Mouse (Mus musculus) neutrophil, adult 83 days (primary cell): Measurements from ENCODE around the gene Stat5a. TPM values are rescaled to one million over a fixed set of nuclear protein-coding genes. Genes with fewer than 3 reads are reported as not detected.

ENCODE experiments used
- total RNA-seq, 2 experiments: library from RNA; stranded (reverse); gene quantifications; one replicate each; pipeline ENCODE4 v1.2.4; 2023

Gene Stat5a
- 10 to 100 TPM; 30.3 to 36.4 TPM for total RNA-seq

DNA sequence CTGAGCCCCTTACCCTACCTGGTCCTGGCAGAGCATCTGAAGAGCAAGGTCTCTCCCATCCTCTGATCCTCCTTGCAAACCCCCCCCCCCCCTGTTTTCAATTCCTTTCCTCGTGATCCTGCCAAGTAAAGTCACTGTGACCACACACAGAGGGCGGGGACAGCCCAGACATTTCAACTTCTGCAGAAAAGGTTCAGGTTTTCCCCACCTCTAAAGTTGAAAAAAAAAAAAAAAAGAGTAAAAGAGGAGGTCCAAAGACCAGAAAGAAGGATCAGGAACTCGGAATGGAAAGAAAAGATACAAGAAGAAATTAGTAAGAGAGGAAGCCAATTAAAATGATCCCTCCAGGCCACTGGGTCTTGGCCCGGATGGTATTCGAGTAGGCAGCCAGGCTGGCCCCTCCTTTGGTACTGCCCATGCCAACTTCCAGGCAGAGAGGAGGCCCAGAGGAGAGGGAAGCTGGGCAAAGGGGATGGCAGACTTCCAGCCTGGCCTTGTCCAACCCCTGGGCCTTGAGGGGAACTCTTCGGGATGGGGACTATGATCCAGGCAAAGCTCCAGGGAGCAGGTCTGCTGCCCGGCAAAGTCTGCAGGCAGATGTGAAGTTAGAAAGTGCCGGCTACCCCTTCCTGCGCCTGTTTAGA is at the start of gene Stat5a:
Gene Stat5a (plus strand): TSS at position 417 of the 644 bp plus-strand sequence.

DNA sequence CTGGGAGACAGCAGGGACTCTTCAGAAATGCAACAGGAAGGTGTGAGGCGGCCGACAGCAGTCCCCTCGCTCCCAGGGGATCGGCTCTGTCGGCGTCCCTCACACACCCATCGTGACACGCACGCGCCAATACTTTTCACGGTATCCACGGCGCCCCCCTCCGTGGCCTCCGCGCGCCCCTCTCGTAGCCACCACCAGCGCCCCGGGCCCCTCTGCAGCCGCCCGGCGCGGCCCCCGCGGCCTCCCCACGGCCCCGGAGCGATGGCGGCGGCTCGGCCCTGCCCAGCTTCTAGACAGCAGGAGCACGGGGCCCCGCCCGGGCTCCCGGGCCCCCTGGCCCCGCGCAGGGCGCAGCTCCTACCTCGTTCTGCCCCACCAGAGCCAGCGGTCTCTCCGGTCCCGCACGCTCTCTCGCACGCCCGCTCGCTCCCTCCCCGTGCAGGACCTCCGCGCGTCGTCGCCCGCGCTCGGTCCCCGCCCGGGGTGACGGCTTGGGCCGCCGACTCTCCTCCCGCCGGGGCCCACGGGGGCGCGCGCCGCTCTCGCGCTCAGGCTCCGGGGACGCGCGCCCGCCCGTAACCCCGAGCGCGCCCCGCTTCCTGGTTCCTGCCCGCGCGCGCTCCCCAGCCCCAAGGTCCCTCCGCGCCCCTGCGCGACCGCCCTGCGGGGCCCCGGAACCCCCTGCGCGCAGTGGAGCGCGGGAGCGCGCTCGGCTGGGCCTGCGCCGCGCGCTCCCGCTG is 8.9 kb upstream of the Stat5a start, which contains the start of gene Stat5b:
Gene Stat5b (minus strand): TSS at position 687 of the 740 bp plus-strand sequence.

Other genes with a start within 250 kb of the Stat5a start
- gene Nkiras2, start 240.1 kb upstream of the Stat5a start, total RNA-seq, result 10 to 100 TPM; 43.2 to 47.8 TPM
- 100 to 1,000 TPM; 121 to 134 TPM for gene Dnajc7, start 239.2 kb upstream of the Stat5a start, total RNA-seq
- not detected for gene Zfp385c, start 166.9 kb upstream of the Stat5a start, total RNA-seq
- 10 to 100 TPM; 25.4 to 25.9 TPM for gene Dhx58, start 155.1 kb upstream of the Stat5a start, total RNA-seq
- 10 to 100 TPM; 10.6 to 11.4 TPM for gene Kat2a, start 146.9 kb upstream of the Stat5a start, total RNA-seq
- under 1 TPM in 1 of 2 experiments, not detected in 1; 0.60 TPM for gene Hspb9, start 145.5 kb upstream of the Stat5a start, total RNA-seq
- gene Rab5c, start 121.1 kb upstream of the Stat5a start, total RNA-seq, result 100 to 1,000 TPM; 175 to 177 TPM
- gene Kcnh4, start 99.4 kb upstream of the Stat5a start, total RNA-seq, result not detected
- gene Hcrt, start 96.4 kb upstream of the Stat5a start, total RNA-seq, result not detected
- gene Ghdc, start 88.4 kb upstream of the Stat5a start, total RNA-seq, result 10 to 100 TPM in 1 of 2 experiments, 1 to 10 TPM in 1; 9.9 to 10.6 TPM
- gene Stat5b, start 8.6 kb upstream of the Stat5a start, total RNA-seq, result 10 to 100 TPM; 84.9 to 98.5 TPM
- 100 to 1,000 TPM; 207 to 249 TPM for gene Stat3, start 80.2 kb downstream of the Stat5a start, total RNA-seq
- gene Cavin1, start 111.5 kb downstream of the Stat5a start, total RNA-seq, result under 1 TPM; 0.46 to 0.77 TPM
- 100 to 1,000 TPM in 1 of 2 experiments, 10 to 100 TPM in 1; 91.3 to 101 TPM for gene Atp6v0a1, start 150.1 kb downstream of the Stat5a start, total RNA-seq
- gene Naglu, start 210.7 kb downstream of the Stat5a start, total RNA-seq, result 1 to 10 TPM; 7.5 to 8.9 TPM
- 1 to 10 TPM in 1 of 2 experiments, under 1 TPM in 1; 0.59 to 1.1 TPM for gene Hsd17b1, start 219.1 kb downstream of the Stat5a start, total RNA-seq
- gene Coasy, start 223.2 kb downstream of the Stat5a start, total RNA-seq, result 10 to 100 TPM; 13.1 to 15.3 TPM
- gene Mlx, start 227.9 kb downstream of the Stat5a start, total RNA-seq, result 10 to 100 TPM; 44.8 to 49.5 TPM
- 1 to 10 TPM; 6.7 to 8.6 TPM for gene Psmc3ip, start 236.1 kb downstream of the Stat5a start, total RNA-seq